Mouse (Mus musculus) liver, embryonic 13.5 days (tissue): ENCODE results near the gene Rbpj. TPM values are rescaled to one million over a fixed set of nuclear protein-coding genes. Genes with fewer than 3 reads are reported as not detected.
"Not testable (repeated sequence)": the region's sequence is repeated elsewhere in the genome, so short reads cannot be mapped to it uniquely, and the experiment has no call there.

Experiments
- ATAC-seq: fragments of 200-750 bp; cut with Nextera tagmentation; 2 replicates; pipeline ENCODE4 v1.8.0; 2017; ENCODE audit warnings: low read depth, mild to moderate bottlenecking, moderate number of reproducible peaks, moderate library complexity
- DNase-seq: peaks from one replicate; pipeline ENCODE4 v3.0.0; 2022
- H3K27ac ChIP-seq: fragments of 300-500 bp; sonication (generic); 2 replicates; pipeline ENCODE4 v1.5.1; 2015; ENCODE audit warnings: moderate library complexity, mild to moderate bottlenecking, inconsistent platforms
- H3K27me3 ChIP-seq: fragments of 300-500 bp; sonication (generic); 2 replicates; pipeline ENCODE4 v1.6.1; 2015; ENCODE audit warnings: mild to moderate bottlenecking, inconsistent platforms
- H3K36me3 ChIP-seq: fragments of 300-500 bp; sonication (generic); 2 replicates; pipeline ENCODE4 v1.6.1; 2015; ENCODE audit warnings: mild to moderate bottlenecking, inconsistent platforms
- H3K4me1 ChIP-seq: fragments of 300-500 bp; sonication (generic); replicated peaks from 2 replicates; pipeline ENCODE4 v1.6.1; 2015; ENCODE audit warnings: inconsistent platforms
- H3K4me2 ChIP-seq: fragments of 300-500 bp; sonication (generic); 2 replicates; pipeline ENCODE4 v1.6.1; 2015; ENCODE audit warnings: inconsistent platforms, mild to moderate bottlenecking, moderate library complexity
- H3K4me3 ChIP-seq: fragments of 300-500 bp; sonication (generic); replicated peaks from 2 replicates; pipeline ENCODE4 v1.5.1; 2015; ENCODE audit warnings: mild to moderate bottlenecking, inconsistent platforms
- H3K9ac ChIP-seq: fragments of 300-500 bp; sonication (generic); 2 replicates; pipeline ENCODE4 v1.6.1; 2015; ENCODE audit warnings: mild to moderate bottlenecking, inconsistent platforms
- H3K9me3 ChIP-seq: fragments of 300-500 bp; sonication (generic); replicated peaks from 2 replicates; pipeline ENCODE4 v1.6.1; 2016; ENCODE audit warnings: inconsistent platforms
- WGBS: fragments of 180-500 bp; shearing (Covaris S2); methylation state at CpG from one replicate; pipeline ENCODE4 v1.1.7; 2015; ENCODE audit not compliant: insufficient replicate concordance; 5-methylcytosine and 5-hydroxymethylcytosine counted together
- polyA plus RNA-seq: library from polyadenylated mRNA; unstranded; fragments of >200 nt; fragmentation: Nextera tagmentation; extraction: Ambion mirVana; gene quantifications from 2 replicates; pipeline ENCODE4 v1.2.1, GENCODE M21; 2015

The Rbpj gene
- polyA plus RNA-seq, 1 experiment from 2014 or later, result 7.4 TPM

DNA sequence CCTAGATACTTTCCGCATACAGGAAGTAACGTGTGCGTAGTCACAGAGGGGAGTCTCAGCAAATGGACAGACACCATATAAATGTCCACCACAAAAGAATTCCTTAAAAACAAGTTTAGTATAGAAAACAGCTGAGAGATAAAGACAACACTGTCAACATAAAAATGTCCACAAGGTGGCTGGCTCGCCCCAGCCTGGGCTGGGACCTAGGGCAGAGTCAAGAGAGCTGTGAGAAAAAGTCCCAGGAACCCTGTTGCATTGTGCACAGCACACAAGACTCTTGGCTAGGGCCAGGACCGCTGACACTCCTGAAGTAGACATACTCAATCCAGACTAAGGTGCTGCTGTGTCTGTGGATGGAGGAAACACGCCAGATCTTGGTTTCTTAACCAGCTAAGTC, 192.0 kb downstream of the Rbpj start:
- 76% methylated on average over 6 of the region's 6 CpGs for WGBS
- H3K27me3 ChIP-seq, result no peaks in the 10 kb centered on the region
- no peak overlapping the region for H3K4me2 ChIP-seq
- no peaks in the 10 kb centered on the region for H3K4me1 ChIP-seq
- H3K36me3 ChIP-seq, result 0 out of 2 replicates have a peak, but pooled peaks cover 4% of the 10 kb centered on the region
- no peaks in the 10 kb centered on the region for H3K9me3 ChIP-seq
- H3K4me3 ChIP-seq, result no peak overlapping the region
- ATAC-seq (peak; percentile 39; the same call in 1 of the 2 replicates), DNase-seq (no peak)
- H3K9ac ChIP-seq, result no peak overlapping the region
- no peak overlapping the region for H3K27ac ChIP-seq

DNA sequence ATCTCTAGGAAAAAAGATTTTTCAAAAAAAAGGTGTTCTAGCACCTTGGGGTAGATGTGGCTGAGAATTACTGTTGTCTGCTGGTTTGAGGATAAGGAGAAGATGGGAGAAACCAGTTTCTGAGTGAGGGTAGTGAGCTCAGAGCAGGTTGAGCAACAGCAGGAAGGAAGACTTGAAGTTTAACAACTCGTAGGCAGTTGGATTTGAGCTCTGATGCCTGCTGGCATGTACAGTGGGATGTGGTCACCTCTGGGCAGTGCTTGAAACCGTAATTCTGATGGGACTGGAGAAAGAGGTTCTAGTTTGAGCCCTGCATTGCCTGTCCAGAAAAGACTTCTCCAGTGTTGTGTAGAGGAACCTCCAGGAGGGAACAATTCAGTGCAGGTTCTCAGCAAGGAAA, 195.6 kb downstream of the Rbpj start:
- H3K4me2 ChIP-seq, result no peak overlapping the region
- DNase-seq (no peak), ATAC-seq (no peak)
- H3K27ac ChIP-seq, result no peak overlapping the region
- WGBS, result 40% methylated on average over 2 of the region's 2 CpGs
- no peaks in the 10 kb centered on the region for H3K9me3 ChIP-seq
- H3K4me1 ChIP-seq, result no peaks in the 10 kb centered on the region
- H3K4me3 ChIP-seq, result no peak overlapping the region
- H3K36me3 ChIP-seq, result no peaks in the 10 kb centered on the region
- no peaks in the 10 kb centered on the region for H3K27me3 ChIP-seq
- no peak overlapping the region for H3K9ac ChIP-seq

DNA sequence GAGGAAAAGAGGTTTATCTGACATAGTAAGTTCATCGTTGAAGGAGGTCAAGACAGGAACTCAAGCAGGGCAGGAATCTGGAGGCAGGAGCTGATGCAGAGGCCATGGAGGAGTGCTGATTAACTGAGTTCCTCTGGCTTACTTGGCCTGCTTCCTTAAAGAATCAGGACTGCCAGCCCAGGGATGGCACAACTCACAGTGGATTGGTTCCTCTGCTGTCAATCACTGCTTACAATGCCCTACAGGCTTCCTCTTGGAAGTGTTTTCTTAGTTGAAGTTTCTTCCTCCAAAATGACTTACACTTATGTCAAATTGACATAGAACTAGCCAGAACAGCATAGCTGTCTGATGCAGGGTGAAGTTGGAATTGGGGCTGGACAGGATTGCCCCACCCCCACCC, 196.5 kb downstream of the Rbpj start:
- 0% methylated on average over 1 of the region's 1 CpGs for WGBS
- H3K9me3 ChIP-seq, result no peaks in the 10 kb centered on the region
- no peak for ATAC-seq
- no peak overlapping the region for H3K4me3 ChIP-seq
- no peak overlapping the region for H3K4me2 ChIP-seq
- H3K27ac ChIP-seq, result no peak overlapping the region
- no peak overlapping the region for H3K9ac ChIP-seq
- H3K27me3 ChIP-seq, result no peaks in the 10 kb centered on the region
- H3K4me1 ChIP-seq, result no peaks in the 10 kb centered on the region
- DNase-seq, result no peak
- H3K36me3 ChIP-seq, result no peaks in the 10 kb centered on the region

DNA sequence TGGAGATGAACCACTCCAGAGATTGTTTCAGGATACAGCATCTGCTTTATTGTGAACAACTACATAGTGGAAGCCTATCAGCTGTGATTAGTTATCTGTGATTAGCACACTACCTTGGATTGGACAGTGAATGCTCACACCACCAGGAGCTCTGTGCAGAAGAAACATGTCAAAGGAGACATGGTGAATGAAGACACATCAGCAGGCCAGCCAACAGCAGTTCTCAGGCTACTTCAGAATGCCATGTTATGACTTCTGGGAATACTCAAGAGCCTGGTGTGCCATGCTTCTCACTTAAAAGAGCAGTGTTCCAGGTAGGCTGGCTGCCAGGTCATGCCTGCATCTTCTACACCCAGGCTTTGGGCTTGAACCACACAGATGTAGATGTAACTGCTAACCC, 197.7 kb downstream of the Rbpj start:
- Histone ChIP-seq H3K9ac (no peak overlapping the region), H3K9me3 (no peaks in the 10 kb centered on the region), H3K4me2 (no peak overlapping the region), H3K27me3 (no peaks in the 10 kb centered on the region), H3K4me3 (no peak overlapping the region), H3K27ac (no peak overlapping the region), H3K4me1 (no peaks in the 10 kb centered on the region), H3K36me3 (no peaks in the 10 kb centered on the region)
- no peak for DNase-seq
- ATAC-seq, result no peak

DNA sequence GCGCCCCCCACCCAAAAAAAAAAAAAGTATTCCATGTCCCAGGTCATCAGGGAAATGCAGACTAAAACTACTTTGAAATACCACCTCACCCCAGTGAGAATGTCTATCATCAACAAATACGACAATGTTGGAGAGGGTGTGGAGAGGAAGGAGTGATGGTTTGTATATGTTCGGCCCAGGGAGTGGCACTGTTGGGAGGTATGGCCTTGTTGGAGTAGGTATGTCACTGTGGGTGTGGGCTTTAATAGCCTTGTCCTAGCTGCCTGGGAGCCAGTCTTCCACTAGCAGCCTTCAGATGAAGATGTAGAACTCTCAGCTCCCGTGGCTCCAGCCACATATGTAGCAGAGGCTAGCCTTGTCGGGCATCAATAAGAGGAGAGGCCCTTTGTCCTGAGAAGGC, 202.1 kb downstream of the Rbpj start:
- DNase-seq (no peak), ATAC-seq (no peak)

GRCm38 (mm10) chr5:53670321-53670938, 204.5 kb downstream of the Rbpj start:
- DNase-seq, result no peak
- Histone ChIP-seq H3K4me1 (no peaks in the 10 kb centered on the region), H3K27me3 (no peaks in the 10 kb centered on the region), H3K9me3 (no peaks in the 10 kb centered on the region), H3K36me3 (no peaks in the 10 kb centered on the region), H3K9ac (no peak overlapping the region), H3K4me3 (no peak overlapping the region), H3K27ac (no peak overlapping the region), H3K4me2 (no peak overlapping the region)
- 67% methylated on average over 10 of the region's 10 CpGs for WGBS
- ATAC-seq, result no peak

More for the DNA sequence above, 202.1 kb downstream of the Rbpj start:
- WGBS, result 75% methylated on average over 5 of the region's 5 CpGs
- no peaks in the 10 kb centered on the region for H3K27me3 ChIP-seq
- no peak overlapping the region for H3K4me3 ChIP-seq
- no peak overlapping the region for H3K27ac ChIP-seq
- H3K9ac ChIP-seq, result no peak overlapping the region
- H3K4me2 ChIP-seq, result no peak overlapping the region
- H3K36me3 ChIP-seq, result no peaks in the 10 kb centered on the region
- no peaks in the 10 kb centered on the region for H3K9me3 ChIP-seq
- H3K4me1 ChIP-seq, result no peaks in the 10 kb centered on the region

GRCm38 (mm10) chr5:53671507-53671906, 205.6 kb downstream of the Rbpj start:
- 63% methylated on average over 4 of the region's 4 CpGs for WGBS
- DNase-seq, result no peak
- H3K9ac ChIP-seq, result no peak overlapping the region

DNA sequence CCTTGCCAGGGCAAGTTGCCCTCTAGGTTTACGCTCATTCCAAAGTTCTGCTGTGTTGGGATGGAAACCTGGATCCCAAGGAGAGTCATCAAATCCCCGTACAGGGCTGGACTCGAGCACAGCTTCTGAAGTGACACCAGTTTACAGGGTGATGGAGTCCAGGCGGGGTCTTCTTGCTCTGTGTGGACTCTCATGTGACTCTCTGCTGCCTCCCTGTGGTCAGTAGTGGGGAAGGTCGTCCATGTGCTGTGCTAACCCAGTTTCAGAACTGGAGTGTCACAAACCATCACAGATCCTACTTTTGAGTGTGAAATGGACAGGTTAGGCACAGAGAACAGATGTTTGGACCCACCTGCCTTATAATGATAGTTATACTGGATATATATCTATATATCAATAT, 206.4 kb downstream of the Rbpj start:
- DNase-seq, result peak; percentile 29
- ATAC-seq, result no peak
- Histone ChIP-seq H3K4me1 (no peaks in the 10 kb centered on the region), H3K4me2 (no peak overlapping the region), H3K4me3 (no peak overlapping the region), H3K36me3 (no peaks in the 10 kb centered on the region), H3K27me3 (no peaks in the 10 kb centered on the region), H3K27ac (no peak overlapping the region), H3K9ac (no peak overlapping the region), H3K9me3 (no peaks in the 10 kb centered on the region)
- 19% methylated on average over 5 of the region's 5 CpGs for WGBS

More at GRCm38 (mm10) chr5:53671507-53671906, 205.6 kb downstream of the Rbpj start:
- Histone ChIP-seq H3K27me3 (no peaks in the 10 kb centered on the region), H3K9me3 (no peaks in the 10 kb centered on the region), H3K36me3 (no peaks in the 10 kb centered on the region), H3K27ac (no peak overlapping the region), H3K4me1 (no peaks in the 10 kb centered on the region), H3K4me2 (no peak overlapping the region), H3K4me3 (no peak overlapping the region)
- no peak for ATAC-seq

DNA sequence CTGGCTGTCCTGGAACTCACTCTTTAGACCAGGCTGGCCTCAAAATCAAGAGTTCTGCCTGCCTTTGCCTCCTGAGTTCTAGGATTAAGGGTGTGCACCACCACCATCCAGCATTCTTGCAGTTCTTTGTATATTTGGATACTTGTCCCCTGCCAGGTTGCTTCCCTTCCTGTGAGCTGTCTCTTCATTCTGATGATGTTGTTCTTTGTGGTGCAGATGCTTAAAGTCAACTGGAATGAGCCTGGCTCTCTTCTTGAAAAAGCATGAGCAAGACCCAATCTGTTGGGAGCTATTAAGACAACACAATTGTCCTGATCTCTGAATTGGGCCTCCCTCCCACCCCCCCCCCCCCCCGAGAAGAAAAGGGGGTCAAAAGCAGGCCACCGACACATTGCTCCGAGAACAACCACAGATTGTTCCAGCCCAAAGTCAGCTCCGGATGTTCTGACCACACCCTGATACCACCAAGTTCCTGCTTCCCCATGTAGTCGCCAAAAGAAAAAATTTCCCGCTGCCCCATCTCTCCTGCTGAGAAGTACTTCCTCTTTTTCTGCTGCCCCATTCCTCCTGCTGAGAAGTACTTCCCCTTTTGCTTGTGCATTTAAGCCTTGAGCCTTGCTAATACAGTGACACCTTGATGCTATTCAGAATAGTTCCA, 207.7 kb downstream of the Rbpj start:
- not testable (repeated sequence) for H3K27me3 ChIP-seq, H3K36me3 ChIP-seq, H3K9me3 ChIP-seq, H3K4me1 ChIP-seq, ATAC-seq, H3K27ac ChIP-seq, H3K4me3 ChIP-seq, DNase-seq, H3K9ac ChIP-seq, H3K4me2 ChIP-seq
- 55% methylated on average over 5 of the region's 6 CpGs for WGBS

GRCm38 (mm10) chr5:53676671-53677070, 210.7 kb downstream of the Rbpj start:
- ATAC-seq (no peak), DNase-seq (no peak)
- no peak overlapping the region for H3K27ac ChIP-seq
- H3K9ac ChIP-seq, result no peak overlapping the region
- H3K4me2 ChIP-seq, result no peak overlapping the region
- H3K4me3 ChIP-seq, result no peak overlapping the region
- H3K27me3 ChIP-seq, result 0 out of 2 replicates have a peak, but pooled peaks cover 8% of the 10 kb centered on the region
- no peaks in the 10 kb centered on the region for H3K4me1 ChIP-seq
- WGBS, result 68% methylated on average over 8 of the region's 8 CpGs
- no peaks in the 10 kb centered on the region for H3K9me3 ChIP-seq
- no peaks in the 10 kb centered on the region for H3K36me3 ChIP-seq

- WGBS, result 41% methylated on average over 13 of the region's 13 CpGs
- Histone ChIP-seq H3K36me3 (no peaks in the 10 kb centered on the region), H3K9me3 (no peaks in the 10 kb centered on the region), H3K4me1 (no peaks in the 10 kb centered on the region), H3K4me3 (no peak overlapping the region), H3K4me2 (no peak overlapping the region), H3K27me3 (0 out of 2 replicates have a peak, but pooled peaks cover 8% of the 10 kb centered on the region), H3K27ac (no peak overlapping the region), H3K9ac (no peak overlapping the region)
- DNase-seq, result no peak
- ATAC-seq, result no peak
These were observed 212.2 kb downstream of the Rbpj start for GRCm38 (mm10) chr5:53678036-53678767.
